Mouse (Mus musculus) layer of hippocampus, postnatal 25 days (tissue): ENCODE measurements at regions not wholly inside any gene's neighbourhood (a gene's known extent, or its start where the extent isn't known, plus 50 kb on each side); places are given as distances from the start of the nearest gene placed in this dataset.

Source experiments
- DNase-seq, 2 experiments: peaks; one replicate each; pipeline ENCODE4 v3.0.0; 2022; ENCODE audit warnings: mixed read lengths in 2 of 2, low spot score in 1 of 2; ENCODE audit errors: extremely low spot score in 1 of 2

GRCm38 (mm10) chr1:52305679-52306632 is 72.9 kb upstream of the Gls start:
- DNase-seq: no peak

GRCm38 (mm10) chr1:52302557-52302956 is 69.5 kb upstream of the Gls start:
- DNase-seq: peak; percentile 30 to 82

- peak in 1 of 2 experiments; percentile 14 for DNase-seq
These were observed 68.2 kb upstream of the Gls start for GRCm38 (mm10) chr1:52301266-52301665.

GRCm38 (mm10) chr1:52299559-52299958 is 66.5 kb upstream of the Gls start:
- no peak for DNase-seq

GRCm38 (mm10) chr1:52298336-52298735 is 65.3 kb upstream of the Gls start:
- no peak for DNase-seq

- DNase-seq: no peak
These were observed 63.1 kb upstream of the Gls start for GRCm38 (mm10) chr1:52296178-52296577.

GRCm38 (mm10) chr1:52294521-52294920 is 61.5 kb upstream of the Gls start:
- no peak for DNase-seq

- no peak for DNase-seq
These were observed 60.5 kb upstream of the Gls start for GRCm38 (mm10) chr1:52293393-52294099.
